Mouse (Mus musculus) embryo, embryonic 10 days (tissue): Measurements from ENCODE around the gene Pik3cd.

ENCODE experiments used
- DNase-seq: peaks from one replicate; pipeline ENCODE4 v3.0.0-alpha.2; 2015; ENCODE audit warnings: low spot score

Pik3cd gene

DNA sequence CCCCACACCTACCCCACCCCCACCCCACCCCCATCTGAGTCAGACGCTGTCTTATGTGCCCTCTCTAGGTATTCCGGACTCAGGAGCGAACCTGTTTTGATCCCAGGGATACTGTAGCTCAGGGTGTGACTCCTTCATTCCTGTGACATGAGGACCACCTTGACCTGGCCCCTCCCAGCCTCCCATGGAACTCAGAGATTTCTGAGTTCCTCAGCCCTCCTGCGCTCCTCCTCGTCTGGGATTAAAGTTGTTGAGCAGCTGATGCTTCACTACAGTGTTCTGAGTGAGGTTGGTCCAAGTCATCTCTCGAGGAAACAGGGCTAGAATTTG, 94.1 kb downstream of the Pik3cd start:
- no peak for DNase-seq

DNA sequence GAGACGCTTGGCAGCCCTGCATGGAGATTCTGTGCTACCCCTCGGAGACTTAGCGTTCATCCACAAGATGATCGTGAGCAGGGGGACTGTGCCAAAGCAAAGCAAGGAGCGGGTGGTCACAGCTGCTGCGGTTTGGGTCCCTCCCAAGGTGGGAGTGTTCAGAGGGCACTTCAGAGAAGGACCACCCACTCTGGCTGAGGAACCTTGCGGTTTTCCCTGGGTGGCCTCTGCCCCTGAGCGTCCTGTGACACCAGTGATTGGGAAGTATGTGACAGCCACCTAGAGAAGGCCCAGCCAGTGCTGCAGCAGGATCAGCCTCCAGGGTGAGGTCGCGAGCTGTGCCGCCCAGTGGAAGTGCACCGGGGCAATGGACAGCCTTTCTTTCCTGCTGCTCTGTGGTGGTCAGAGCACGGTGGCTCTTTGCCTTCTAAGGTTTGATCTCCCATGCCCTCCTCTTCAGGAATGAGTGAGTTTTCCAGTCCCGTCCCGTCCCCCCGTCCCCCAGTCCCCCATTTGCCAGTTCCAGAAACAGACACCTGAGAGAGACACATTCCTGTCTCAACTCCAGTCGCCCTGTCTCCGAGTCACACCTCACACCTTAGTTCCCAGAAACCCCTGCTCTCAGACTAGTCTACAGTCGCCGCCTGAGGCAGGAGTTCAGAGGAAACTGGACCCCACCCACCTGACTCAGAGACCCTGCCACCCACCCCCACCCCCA, 94.6 kb downstream of the Pik3cd start:
- no peak for DNase-seq

DNA sequence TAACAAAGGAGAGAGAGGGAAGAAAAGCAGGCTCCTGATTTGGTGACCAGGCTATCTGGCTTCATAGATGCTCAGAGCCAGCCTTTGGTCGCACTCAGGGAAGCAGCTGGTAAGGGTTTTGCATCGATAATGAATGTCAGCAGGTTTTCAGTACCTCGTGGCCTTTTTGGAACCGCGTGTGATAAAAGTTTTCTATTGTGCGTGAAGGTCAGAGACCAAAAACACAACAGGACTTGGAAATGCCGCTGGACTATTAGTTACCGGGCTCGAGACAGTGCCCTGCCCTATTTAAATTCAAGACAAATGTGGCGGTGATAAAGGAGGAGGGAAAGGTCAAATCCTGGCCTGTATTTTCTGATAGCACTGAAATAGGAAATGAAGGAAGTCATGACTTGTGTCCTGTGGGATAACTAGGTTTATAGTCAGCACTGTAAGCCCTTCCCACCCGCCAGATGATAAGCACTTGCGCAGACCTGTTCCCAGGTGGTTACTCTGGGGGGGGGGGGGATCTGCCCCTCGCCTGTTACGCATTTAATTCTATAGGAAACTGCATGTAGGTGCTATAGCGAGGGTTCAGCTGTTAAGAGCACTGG, 95.5 kb downstream of the Pik3cd start:
- no peak for DNase-seq

DNA sequence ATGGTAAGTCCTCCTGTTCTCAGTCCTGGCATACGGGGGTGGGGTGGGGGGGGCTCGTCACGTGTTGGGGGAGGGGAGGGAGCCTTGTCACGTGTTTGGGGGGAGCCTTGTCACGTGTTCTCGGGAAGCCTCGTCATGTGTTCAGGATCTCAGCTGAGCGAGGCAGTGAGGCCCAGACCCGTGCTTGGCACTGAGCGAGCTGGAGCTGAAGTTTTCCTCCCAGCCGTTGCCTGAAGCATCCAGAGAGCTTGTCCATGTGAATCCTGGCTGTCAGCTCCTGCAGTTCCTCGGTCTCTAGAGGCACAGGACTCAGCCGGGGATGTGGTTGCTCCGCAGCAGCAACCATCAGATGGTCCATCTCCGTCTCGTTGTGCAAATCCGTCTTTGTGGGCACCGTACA, 96.3 kb downstream of the Pik3cd start:
- DNase-seq: no peak

DNA sequence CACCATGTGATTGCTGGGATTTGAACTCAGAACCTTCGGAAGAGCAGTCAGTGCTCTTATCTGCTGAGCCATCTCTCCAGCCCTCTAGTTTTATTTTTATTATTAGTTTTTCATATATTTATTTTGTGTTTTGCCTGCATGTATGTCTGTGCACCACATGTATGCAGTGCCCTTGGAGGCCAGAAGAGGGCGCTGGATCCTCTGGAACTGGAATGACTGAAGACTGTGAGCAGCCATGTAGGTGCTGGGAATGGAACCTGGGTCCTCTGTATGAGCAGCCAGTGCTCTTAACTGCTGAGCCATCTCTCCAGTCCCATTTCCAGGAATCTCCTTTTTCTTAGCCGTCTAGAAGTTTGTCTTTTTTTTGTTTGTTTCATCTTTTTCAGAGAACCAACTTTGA, 97.9 kb downstream of the Pik3cd start:
- no peak for DNase-seq

DNA sequence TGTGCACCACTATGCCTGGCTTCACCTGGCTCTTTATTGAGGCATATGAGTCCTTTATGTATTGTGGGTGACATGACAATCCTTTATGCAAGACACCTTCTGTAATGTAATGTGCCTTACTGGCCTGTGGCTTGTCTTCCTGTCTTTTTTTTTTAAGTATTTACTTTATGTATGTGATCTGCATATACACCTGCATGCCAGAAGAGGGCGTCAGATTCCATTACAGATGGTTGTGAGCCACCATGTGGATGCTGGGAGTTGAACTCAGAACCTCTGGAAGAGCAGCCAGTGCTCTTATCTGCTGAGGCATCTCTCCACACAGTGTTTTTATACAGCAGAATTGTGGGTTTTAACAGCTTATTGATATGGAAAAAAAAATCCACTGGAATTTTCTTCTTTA, 98.5 kb downstream of the Pik3cd start:
- DNase-seq: no peak

DNA sequence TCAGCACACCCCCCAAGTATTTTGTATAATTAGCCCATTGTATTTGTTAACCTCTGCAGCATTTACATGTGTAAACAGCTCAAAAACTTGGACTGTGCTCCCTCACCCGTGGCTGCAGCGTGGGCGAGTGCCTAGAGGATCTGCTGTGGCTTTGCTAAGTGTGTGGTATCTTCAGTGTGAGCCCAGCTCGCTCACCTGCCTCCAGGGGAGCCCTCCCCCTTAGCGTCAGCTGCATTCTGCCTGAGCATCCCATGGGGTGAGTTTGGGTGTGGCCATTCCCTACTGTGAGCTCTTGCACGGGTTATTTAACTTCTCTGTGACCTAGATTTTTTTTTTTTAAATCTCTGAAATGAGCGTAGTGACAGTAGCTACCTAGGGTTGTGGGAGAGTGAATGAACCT, 100.1 kb downstream of the Pik3cd start:
- DNase-seq: no peak

DNA sequence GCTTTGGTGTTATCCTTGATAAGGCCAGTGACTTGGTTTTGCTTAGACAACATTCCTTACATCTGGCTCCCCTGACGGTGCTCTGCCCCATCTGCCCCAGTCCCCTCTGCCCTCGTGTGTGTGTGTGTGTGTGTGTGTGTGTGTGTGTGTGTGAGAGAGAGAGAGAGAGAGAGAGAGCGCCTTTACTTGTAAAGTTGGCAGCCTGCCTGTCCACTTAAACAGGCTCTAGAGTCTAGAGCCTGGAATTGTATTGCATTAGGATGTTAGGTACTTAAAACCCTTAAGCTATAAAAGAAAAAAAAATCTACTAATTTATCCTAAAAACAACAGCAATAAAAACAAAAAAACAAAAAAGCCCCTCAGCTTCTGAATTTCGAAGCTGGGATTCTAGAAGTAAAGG, 100.9 kb downstream of the Pik3cd start:
- DNase-seq: no peak

DNA sequence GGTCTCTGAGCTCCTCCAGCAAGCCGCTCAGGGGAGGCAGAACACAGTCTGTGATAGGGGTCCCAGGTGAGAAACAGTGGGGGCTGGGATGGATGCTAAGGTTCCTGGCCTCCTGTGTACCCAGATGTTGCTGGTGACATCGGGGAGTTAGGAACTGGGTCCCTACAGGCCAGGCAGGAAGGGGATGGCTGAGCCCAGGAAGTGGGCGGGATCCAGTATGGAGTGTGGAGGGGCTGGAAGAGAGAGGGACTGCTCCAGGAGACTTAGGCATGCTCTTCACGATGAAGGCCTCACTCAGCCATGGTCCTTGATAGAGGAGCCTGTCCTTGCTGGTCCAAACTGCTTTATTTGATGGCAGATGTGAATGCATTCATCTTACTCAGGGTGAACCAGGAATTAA, 102.2 kb downstream of the Pik3cd start:
- DNase-seq: no peak

DNA sequence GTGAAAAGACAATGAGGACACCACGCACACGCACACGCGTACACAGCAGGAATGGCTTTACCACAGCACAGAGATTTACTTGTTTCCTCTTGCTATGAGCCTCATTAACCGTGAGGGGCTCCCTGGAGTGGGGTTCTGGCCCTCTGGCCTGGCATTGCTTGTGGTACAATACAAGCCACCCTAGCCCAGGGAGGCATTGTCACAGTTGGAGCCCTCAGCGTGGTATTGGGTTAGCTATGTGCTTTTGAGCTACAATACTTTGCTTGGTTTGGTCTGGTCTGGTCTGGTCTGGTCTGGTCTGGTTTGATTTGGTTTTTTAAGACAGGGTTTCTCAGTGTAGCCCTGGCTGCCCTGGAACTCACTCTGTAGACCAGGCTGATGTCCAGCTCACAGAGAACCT, 102.8 kb downstream of the Pik3cd start:
- DNase-seq: no peak
